Mouse (Mus musculus): Measurements from ENCODE around the gene Sema6d.

DNA sequence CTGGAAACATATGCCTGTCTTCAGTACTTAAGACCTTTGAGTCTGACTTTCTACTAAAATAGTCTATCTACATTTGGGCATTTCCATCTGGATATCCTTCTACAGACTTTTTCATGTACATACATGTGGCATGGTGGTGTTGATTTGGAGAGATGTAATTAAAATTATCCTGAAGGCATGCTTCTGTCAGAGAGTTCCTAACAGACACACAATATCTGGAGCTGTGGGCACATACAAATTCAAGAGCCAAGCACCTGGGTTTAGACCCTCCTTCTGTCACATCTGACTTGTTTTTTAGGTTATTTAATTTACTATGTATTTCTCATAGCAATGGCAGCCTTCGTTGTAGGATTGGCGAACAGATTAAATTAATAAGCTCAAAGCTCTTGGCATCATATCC lies 195.3 kb downstream of the Sema6d start:
- no peak for TF ChIP-seq TAL1 (conservative IDR thresholded peaks at IDR 0.05; ENCODE audit: low read depth, low read length)
- no peak for TF ChIP-seq CTCF (IDR thresholded peaks at IDR 0.05; ENCODE audit: low read depth, low read length)
- no peak for TF ChIP-seq GATA1 (IDR thresholded peaks at IDR 0.05; ENCODE audit: borderline replicate concordance, low read length)
- TF ChIP-seq GATA2 (IDR thresholded peaks at IDR 0.05; ENCODE audit: borderline replicate concordance, low read depth, low read length): no peak
- no peak for TF ChIP-seq POLR2AphosphoS5 (IDR thresholded peaks at IDR 0.05; ENCODE audit: insufficient replicate concordance, low read depth, low read length)
